Comparison of ENCODE assay signal across 17 mouse cellular contexts in genomic region chr19:4572061-4572460, GRCm38 (mm10). TPM values are rescaled to one million over a fixed set of nuclear protein-coding genes. Genes with fewer than 3 reads are reported as not detected.
DNase-seq lines count a peak whose midpoint lies in the region; ATAC-seq lines count a peak whose summit lies in the region.
"Had no signal": no experiment of that assay in that cellular context is flagged by ENCODE, and none has a peak within 500 bp of the region (broad histone marks: within the 10 kb centered on the region; RNA-seq: fewer than 3 reads in every experiment).

No protein-coding gene starts in this region.

- 76% methylated on average over 4 of the region's 4 CpGs for whole genome bisulfite sequencing in lung, embryonic 16.5 days
- 38% methylated on average over 4 of the region's 4 CpGs for WGBS in hindbrain, embryonic 16.5 days
- WGBS in stomach, embryonic 16.5 days: 64% methylated on average over 4 of the region's 4 CpGs

- peaks cover 9% of the 10 kb centered on the region for H3K4me1 ChIP-seq in lung, embryonic 16.5 days (replicated peaks; ENCODE audit: control insufficient read depth, insufficient read depth, low read length)
- no peaks in the 10 kb centered on the region for H3K4me1 ChIP-seq in hindbrain, embryonic 16.5 days (ENCODE audit: control insufficient read depth, insufficient read depth, low read depth, low read length)
- H3K4me1 ChIP-seq in stomach, embryonic 16.5 days (ENCODE audit: control insufficient read depth, insufficient read depth, low read length): peaks cover 18% of the 10 kb centered on the region; the same call in 1 of the 2 replicates
- H3K4me1 ChIP-seq: neural tube, embryonic 12.5 days had no signal

- H3K36me3 ChIP-seq in lung, embryonic 16.5 days (ENCODE audit: control insufficient read depth, insufficient read depth, low read length): no peaks in the 10 kb centered on the region
- no peaks in the 10 kb centered on the region for H3K36me3 ChIP-seq in hindbrain, embryonic 16.5 days (ENCODE audit: control insufficient read depth, insufficient read depth, low read length)
- H3K36me3 ChIP-seq in stomach, embryonic 16.5 days (ENCODE audit: control insufficient read depth, insufficient read depth, low read length): no peaks in the 10 kb centered on the region
- H3K36me3 ChIP-seq: neural tube, embryonic 12.5 days had no signal

- ATAC-seq in lung, embryonic 16.5 days (ENCODE audit: low read depth): no peak
- 0 out of 2 replicates have a peak, but pooled peaks have one; percentile 20 for ATAC-seq in hindbrain, embryonic 16.5 days
- no peak for ATAC-seq in stomach, embryonic 16.5 days (ENCODE audit: insufficient read depth, low FRiP score)

- no peak overlapping the region for H3K4me2 ChIP-seq in lung, embryonic 16.5 days (ENCODE audit: low read depth, low read length)
- no peak overlapping the region for H3K4me2 ChIP-seq in hindbrain, embryonic 16.5 days (ENCODE audit: low read length)
- H3K4me2 ChIP-seq in stomach, embryonic 16.5 days (ENCODE audit: low read depth, low read length): no peak overlapping the region
- H3K4me2 ChIP-seq: heart, embryonic 11.5 days; neural tube, embryonic 12.5 days had no signal

- DNase-seq in heart, adult 11 months: peak; percentile 37
- DNase-seq in heart, adult 8-10 months (ENCODE audit: low spot score): no peak
- no peak for DNase-seq in lung, postnatal 10 days
- no peak for DNase-seq in ovary, postnatal 14 days (ENCODE audit: low spot score)
- DNase-seq: adrenal gland, adult 2 months; cerebellum, postnatal 25 days; gastrocnemius, postnatal 36 days; heart, postnatal 14 days; kidney, postnatal 4 days; right cerebral cortex, postnatal 14 days; thymus, postnatal 4 days had no signal

- no peak overlapping the region for H3K4me3 ChIP-seq in lung, embryonic 16.5 days (ENCODE audit: low read length)
- H3K4me3 ChIP-seq in hindbrain, embryonic 16.5 days (ENCODE audit: low read length): no peak overlapping the region
- no peak overlapping the region for H3K4me3 ChIP-seq in stomach, embryonic 16.5 days (replicated peaks; ENCODE audit: low read length)
- H3K4me3 ChIP-seq: neural tube, embryonic 12.5 days had no signal

- H3K9me3 ChIP-seq in lung, embryonic 16.5 days (ENCODE audit: control insufficient read depth, low read length): no peaks in the 10 kb centered on the region
- no peaks in the 10 kb centered on the region for H3K9me3 ChIP-seq in hindbrain, embryonic 16.5 days (ENCODE audit: control insufficient read depth, low read length)
- H3K9me3 ChIP-seq in stomach, embryonic 16.5 days (replicated peaks; ENCODE audit: control insufficient read depth, low read length): no peaks in the 10 kb centered on the region
- H3K9me3 ChIP-seq: neural tube, embryonic 12.5 days had no signal

- no peaks in the 10 kb centered on the region for H3K27me3 ChIP-seq in lung, embryonic 16.5 days (ENCODE audit: control insufficient read depth, insufficient read depth, low read depth, low read length)
- no peaks in the 10 kb centered on the region for H3K27me3 ChIP-seq in hindbrain, embryonic 16.5 days (replicated peaks; ENCODE audit: control insufficient read depth, insufficient read depth, low read length)
- no peaks in the 10 kb centered on the region for H3K27me3 ChIP-seq in stomach, embryonic 16.5 days (ENCODE audit: control insufficient read depth, insufficient read depth, low read length)
- H3K27me3 ChIP-seq: neural tube, embryonic 12.5 days had no signal

- 0 out of 2 replicates have a peak overlapping the region, but pooled peaks have one; percentile 50 for H3K27ac ChIP-seq in lung, embryonic 16.5 days (ENCODE audit: low read length)
- no peak overlapping the region for H3K27ac ChIP-seq in hindbrain, embryonic 16.5 days (ENCODE audit: low read depth, low read length)
- peak overlapping the region; percentile 32; the same call in 1 of the 2 replicates for H3K27ac ChIP-seq in stomach, embryonic 16.5 days (ENCODE audit: low read length)
- H3K27ac ChIP-seq: neural tube, embryonic 12.5 days had no signal

- no peak overlapping the region for H3K9ac ChIP-seq in lung, embryonic 16.5 days (ENCODE audit: low read length)
- no peak overlapping the region for H3K9ac ChIP-seq in hindbrain, embryonic 16.5 days (ENCODE audit: low read depth, low read length)
- no peak overlapping the region for H3K9ac ChIP-seq in stomach, embryonic 16.5 days (ENCODE audit: low read length)
- H3K9ac ChIP-seq: neural tube, embryonic 12.5 days had no signal

RNA-seq across cellular contexts. Expression of gene Lrfn4, which starts 43.4 kb away (rescaled TPM):
- 1 to 10 TPM; 5.7 to 7.8 (median 7.1) TPM for total RNA-seq in heart, adult 8-10 months (2022)
- 3.4 and 4.1 TPM in 2 replicates for polyA plus RNA-seq in lung, embryonic 16.5 days (2015; fragmentation: Nextera tagmentation; extraction: Ambion mirVana)
- 8.0 and 10.5 TPM in 2 replicates for polyA plus RNA-seq in hindbrain, embryonic 16.5 days (2015; fragmentation: Nextera tagmentation; extraction: Ambion mirVana)
- polyA plus RNA-seq in stomach, embryonic 16.5 days (2015; fragmentation: Nextera tagmentation; extraction: Ambion mirVana): 2.1 and 2.5 TPM in 2 replicates
- total RNA-seq: monocyte, adult 5-6 weeks had no signal

RNA-seq across cellular contexts. Expression of gene Rce1, which starts 53.4 kb away (rescaled TPM):
- total RNA-seq in heart, adult 8-10 months (2022): 1 to 10 TPM; 6.9 to 9.2 (median 8.0) TPM
- 68.3 and 70.1 TPM in 2 replicates for polyA plus RNA-seq in lung, embryonic 16.5 days (2015; fragmentation: Nextera tagmentation; extraction: Ambion mirVana)
- polyA plus RNA-seq in hindbrain, embryonic 16.5 days (2015; fragmentation: Nextera tagmentation; extraction: Ambion mirVana): 51.8 and 54.8 TPM in 2 replicates
- 64.7 and 66.0 TPM in 2 replicates for polyA plus RNA-seq in stomach, embryonic 16.5 days (2015; fragmentation: Nextera tagmentation; extraction: Ambion mirVana)
